Mouse (Mus musculus): ENCODE measurements around the gene Haus5. TPM values are rescaled to one million over a fixed set of nuclear protein-coding genes. Genes with fewer than 3 reads are reported as not detected.
A peak's percentile ranks its signal among the peaks of the same experiment; 100 is the strongest.

Gene Haus5
- polyA plus RNA-seq, 1 experiment from 2014 or later, result 10.0 TPM

DNA sequence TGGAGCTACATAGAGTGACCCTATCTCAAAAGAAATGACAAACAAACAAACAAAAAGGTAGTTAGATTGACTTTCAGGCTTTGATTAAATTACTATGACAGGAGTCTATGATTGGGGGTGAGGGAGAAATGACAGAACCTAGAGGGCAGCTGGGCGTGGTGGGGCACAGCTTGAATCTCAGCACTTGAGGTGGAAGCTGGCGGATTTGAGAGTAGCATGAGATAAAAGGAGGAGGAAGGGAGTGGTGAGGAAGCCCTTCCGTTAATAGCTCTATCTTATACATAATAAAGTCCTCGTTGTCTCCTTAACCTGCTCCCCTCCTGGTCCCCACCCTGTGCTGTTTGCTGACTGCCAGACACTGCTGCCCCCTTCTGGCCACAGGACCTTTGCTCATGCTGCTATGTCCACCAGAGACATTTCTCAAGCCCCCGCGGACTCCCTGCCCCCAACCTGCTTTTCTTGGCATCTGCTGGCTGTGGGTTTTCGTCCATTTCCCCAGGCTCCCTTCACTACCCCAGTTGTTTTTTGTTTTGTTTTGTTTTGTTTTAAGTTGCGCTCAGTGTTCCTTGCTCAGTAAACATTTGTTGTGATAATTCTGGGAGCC is 57.0 kb downstream of the Haus5 start:
- peak; percentile 80 for ATAC-seq
- H3K4me3 ChIP-seq (ENCODE audit: low read depth, low read length), result no peak overlapping the region
- no peak overlapping the region for H3K27ac ChIP-seq (ENCODE audit: low read length)
- no peak overlapping the region for H3K4me2 ChIP-seq (replicated peaks; ENCODE audit: low read depth, low read length)
- H3K27me3 ChIP-seq (replicated peaks; ENCODE audit: insufficient read depth, low read length), result no peaks in the 10 kb centered on the region
- H3K9me3 ChIP-seq (ENCODE audit: low read length), result no peaks in the 10 kb centered on the region
- TF ChIP-seq EP300 (IDR thresholded peaks at IDR 0.05), result 0 out of 2 replicates have a peak, but pooled peaks have one; percentile 39
- peak; percentile 85 for TF ChIP-seq CTCF (IDR thresholded peaks at IDR 0.05)
- peak; percentile 76 for DNase-seq (ENCODE audit: low spot score)
- WGBS, result 17% methylated on average over 8 of the region's 8 CpGs
- no peaks in the 10 kb centered on the region for H3K4me1 ChIP-seq (ENCODE audit: insufficient read depth, low read depth, low read length)
- H3K36me3 ChIP-seq (ENCODE audit: insufficient read depth, low read length), result no peaks in the 10 kb centered on the region
- H3K9ac ChIP-seq (replicated peaks; ENCODE audit: low read depth), result no peak overlapping the region

DNA sequence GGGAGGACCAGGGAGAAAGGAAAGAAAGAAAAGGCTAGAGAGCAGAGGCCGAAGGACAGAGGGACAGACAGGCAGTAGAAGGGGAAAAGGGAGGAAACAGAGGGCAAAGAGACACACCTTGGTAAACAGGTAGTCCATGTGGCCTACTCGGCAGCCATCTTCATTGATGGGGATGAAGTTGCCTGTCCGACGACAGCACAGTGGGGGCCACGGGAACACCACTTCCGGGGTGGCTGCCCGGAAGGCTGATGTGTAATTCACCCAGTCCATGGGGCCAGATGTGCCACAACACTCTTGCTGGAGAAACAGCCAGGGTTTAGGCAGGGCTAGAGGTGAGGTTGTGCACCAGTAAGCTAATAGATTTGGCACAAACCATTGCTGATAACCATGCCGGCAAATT is 59.9 kb downstream of the Haus5 start:
- H3K27me3 ChIP-seq (replicated peaks; ENCODE audit: insufficient read depth, low read length), result no peaks in the 10 kb centered on the region
- no peak overlapping the region for H3K4me2 ChIP-seq (replicated peaks; ENCODE audit: low read depth, low read length)
- H3K4me3 ChIP-seq (ENCODE audit: low read depth, low read length), result no peak overlapping the region
- H3K36me3 ChIP-seq (ENCODE audit: insufficient read depth, low read length), result no peaks in the 10 kb centered on the region
- ATAC-seq (no peak), DNase-seq (ENCODE audit: low spot score) (no peak)
- H3K9me3 ChIP-seq (ENCODE audit: low read length), result no peaks in the 10 kb centered on the region
- H3K27ac ChIP-seq (ENCODE audit: low read length), result no peak overlapping the region
- WGBS, result 83% methylated on average over 8 of the region's 8 CpGs
- no peaks in the 10 kb centered on the region for H3K4me1 ChIP-seq (ENCODE audit: insufficient read depth, low read depth, low read length)
- TF ChIP-seq EP300 (IDR thresholded peaks at IDR 0.05), result no peak
- no peak for TF ChIP-seq CTCF (IDR thresholded peaks at IDR 0.05)
- H3K9ac ChIP-seq (replicated peaks; ENCODE audit: low read depth), result no peak overlapping the region

- no peak for DNase-seq (ENCODE audit: low spot score)
- no peaks in the 10 kb centered on the region for H3K4me1 ChIP-seq (ENCODE audit: insufficient read depth, low read depth, low read length)
- no peak for ATAC-seq
- no peaks in the 10 kb centered on the region for H3K27me3 ChIP-seq (replicated peaks; ENCODE audit: insufficient read depth, low read length)
- no peak overlapping the region for H3K4me2 ChIP-seq (replicated peaks; ENCODE audit: low read depth, low read length)
- H3K9ac ChIP-seq (replicated peaks; ENCODE audit: low read depth), result no peak overlapping the region
- H3K9me3 ChIP-seq (ENCODE audit: low read length), result no peaks in the 10 kb centered on the region
- no peaks in the 10 kb centered on the region for H3K36me3 ChIP-seq (ENCODE audit: insufficient read depth, low read length)
- H3K27ac ChIP-seq (ENCODE audit: low read length), result no peak overlapping the region
- WGBS, result 40% methylated on average over 8 of the region's 8 CpGs
- TF ChIP-seq EP300 (IDR thresholded peaks at IDR 0.05), result no peak
- no peak for TF ChIP-seq CTCF (IDR thresholded peaks at IDR 0.05)
- no peak overlapping the region for H3K4me3 ChIP-seq (ENCODE audit: low read depth, low read length)
Observed at GRCm38 (mm10) chr7:30604424-30604823, 60.4 kb downstream of the Haus5 start.

Other genes starting within 250 kb of the Haus5 start
- gene Hcst, start 245.1 kb downstream of the Haus5 start, polyA plus RNA-seq (2015; fragmentation: Nextera tagmentation; extraction: Ambion mirVana), result 7.2 and 9.4 TPM in 2 replicates
- 1.9 and 2.5 TPM in 2 replicates for gene Nfkbid, start 243.3 kb downstream of the Haus5 start, polyA plus RNA-seq (2015; fragmentation: Nextera tagmentation; extraction: Ambion mirVana)
- gene Aplp1, start 219.5 kb downstream of the Haus5 start, polyA plus RNA-seq (2015; fragmentation: Nextera tagmentation; extraction: Ambion mirVana), result 6.8 and 8.1 TPM in 2 replicates
- not detected in 2 replicates for gene Kirrel2, start 207.3 kb downstream of the Haus5 start, polyA plus RNA-seq (2015; fragmentation: Nextera tagmentation; extraction: Ambion mirVana)
- 0.12 TPM in 2 replicates for gene Nphs1, start 206.7 kb downstream of the Haus5 start, polyA plus RNA-seq (2015; fragmentation: Nextera tagmentation; extraction: Ambion mirVana)
- not detected in 2 replicates for gene Prodh2, start 171.4 kb downstream of the Haus5 start, polyA plus RNA-seq (2015; fragmentation: Nextera tagmentation; extraction: Ambion mirVana)
- 2.1 TPM in 2 replicates for gene Arhgap33, start 129.9 kb downstream of the Haus5 start, polyA plus RNA-seq (2015; fragmentation: Nextera tagmentation; extraction: Ambion mirVana)
- 22.8 and 27.0 TPM in 2 replicates for gene Hspb6, start 112.8 kb downstream of the Haus5 start, polyA plus RNA-seq (2015; fragmentation: Nextera tagmentation; extraction: Ambion mirVana)
- 4.0 and 4.4 TPM in 2 replicates for gene Proser3, start 112.7 kb downstream of the Haus5 start, polyA plus RNA-seq (2015; fragmentation: Nextera tagmentation; extraction: Ambion mirVana)
- 32.8 and 38.6 TPM in 2 replicates for gene Lin37, start 105.2 kb downstream of the Haus5 start, polyA plus RNA-seq (2015; fragmentation: Nextera tagmentation; extraction: Ambion mirVana)
- gene U2af1l4, start 101.7 kb downstream of the Haus5 start, polyA plus RNA-seq (2015; fragmentation: Nextera tagmentation; extraction: Ambion mirVana), result 75.0 and 86.0 TPM in 2 replicates
- 4.5 and 6.1 TPM in 2 replicates for gene Gm49396, start 101.7 kb downstream of the Haus5 start, polyA plus RNA-seq (2015; fragmentation: Nextera tagmentation; extraction: Ambion mirVana)
- 173 and 184 TPM in 2 replicates for gene Psenen, start 101.4 kb downstream of the Haus5 start, polyA plus RNA-seq (2015; fragmentation: Nextera tagmentation; extraction: Ambion mirVana)
- 1.2 and 3.2 TPM in 2 replicates for gene Igflr1, start 99.6 kb downstream of the Haus5 start, polyA plus RNA-seq (2015; fragmentation: Nextera tagmentation; extraction: Ambion mirVana)
- 6.8 and 6.9 TPM in 2 replicates for gene Kmt2b, start 76.3 kb downstream of the Haus5 start, polyA plus RNA-seq (2015; fragmentation: Nextera tagmentation; extraction: Ambion mirVana)
- 3.0 and 3.9 TPM in 2 replicates for gene Zbtb32, start 66.1 kb downstream of the Haus5 start, polyA plus RNA-seq (2015; fragmentation: Nextera tagmentation; extraction: Ambion mirVana)
- 11.2 and 11.8 TPM in 2 replicates for gene Upk1a, start 52.1 kb downstream of the Haus5 start, polyA plus RNA-seq (2015; fragmentation: Nextera tagmentation; extraction: Ambion mirVana)
- 717 and 766 TPM in 2 replicates for gene Cox6b1, start 38.8 kb downstream of the Haus5 start, polyA plus RNA-seq (2015; fragmentation: Nextera tagmentation; extraction: Ambion mirVana)
- not detected in 2 replicates for gene Etv2, start 29.1 kb downstream of the Haus5 start, polyA plus RNA-seq (2015; fragmentation: Nextera tagmentation; extraction: Ambion mirVana)
- gene Rbm42, start 14.7 kb downstream of the Haus5 start, polyA plus RNA-seq (2015; fragmentation: Nextera tagmentation; extraction: Ambion mirVana), result 101 and 107 TPM in 2 replicates
- not detected in 2 replicates for gene Pmis2, start 6.6 kb upstream of the Haus5 start, polyA plus RNA-seq (2015; fragmentation: Nextera tagmentation; extraction: Ambion mirVana)
- 0.69 and 1.2 TPM in 2 replicates for gene 2200002J24Rik, start 33.9 kb upstream of the Haus5 start, polyA plus RNA-seq (2015; fragmentation: Nextera tagmentation; extraction: Ambion mirVana)
- gene Atp4a, start 47.2 kb upstream of the Haus5 start, polyA plus RNA-seq (2015; fragmentation: Nextera tagmentation; extraction: Ambion mirVana), result 0.14 TPM in 1 of 2 replicates, not detected in the other
- gene Tmem147, start 64.5 kb upstream of the Haus5 start, polyA plus RNA-seq (2015; fragmentation: Nextera tagmentation; extraction: Ambion mirVana), result 179 and 193 TPM in 2 replicates
- 0.18 and 0.21 TPM in 2 replicates for gene Gapdhs, start 78.7 kb upstream of the Haus5 start, polyA plus RNA-seq (2015; fragmentation: Nextera tagmentation; extraction: Ambion mirVana)
- gene Sbsn, start 86.5 kb upstream of the Haus5 start, polyA plus RNA-seq (2015; fragmentation: Nextera tagmentation; extraction: Ambion mirVana), result 6.7 and 7.3 TPM in 2 replicates
- gene Dmkn, start 98.8 kb upstream of the Haus5 start, polyA plus RNA-seq (2015; fragmentation: Nextera tagmentation; extraction: Ambion mirVana), result 65.2 and 74.3 TPM in 2 replicates
- gene Krtdap, start 122.9 kb upstream of the Haus5 start, polyA plus RNA-seq (2015; fragmentation: Nextera tagmentation; extraction: Ambion mirVana), result 2.1 and 4.4 TPM in 2 replicates
- 1.1 and 1.4 TPM in 2 replicates for gene Ffar2, start 158.8 kb upstream of the Haus5 start, polyA plus RNA-seq (2015; fragmentation: Nextera tagmentation; extraction: Ambion mirVana)
- not detected in 2 replicates for gene Ffar3, start 191.2 kb upstream of the Haus5 start, polyA plus RNA-seq (2015; fragmentation: Nextera tagmentation; extraction: Ambion mirVana)
- gene Ffar1, start 196.6 kb upstream of the Haus5 start, polyA plus RNA-seq (2015; fragmentation: Nextera tagmentation; extraction: Ambion mirVana), result not detected in 2 replicates
- gene Cd22, start 215.3 kb upstream of the Haus5 start, polyA plus RNA-seq (2015; fragmentation: Nextera tagmentation; extraction: Ambion mirVana), result 0.35 and 0.79 TPM in 2 replicates
- gene Mag, start 249.9 kb upstream of the Haus5 start, polyA plus RNA-seq (2015; fragmentation: Nextera tagmentation; extraction: Ambion mirVana), result 1.2 and 1.8 TPM in 2 replicates

All from lung, postnatal 0 days (tissue).